Mouse (Mus musculus) forebrain, embryonic 13.5 days (tissue): ENCODE results near the gene Elmsan1. TPM values are rescaled to one million over a fixed set of nuclear protein-coding genes. Genes with fewer than 3 reads are reported as not detected.
A peak's percentile ranks its signal among the peaks of the same experiment; 100 is the strongest.

Source experiments
- ATAC-seq: fragments of 200-750 bp; cut with Nextera tagmentation; 2 replicates; pipeline ENCODE4 v1.8.0; 2017
- H3K27ac ChIP-seq: fragments of 300-500 bp; sonication (generic); 2 replicates; pipeline ENCODE4 v1.5.1; 2015; ENCODE audit warnings: inconsistent platforms, mild to moderate bottlenecking, moderate library complexity
- H3K27me3 ChIP-seq: fragments of 300-500 bp; sonication (generic); 2 replicates; pipeline ENCODE4 v1.6.1; 2015; ENCODE audit warnings: mild to moderate bottlenecking, inconsistent platforms
- H3K36me3 ChIP-seq: fragments of 300-500 bp; sonication (generic); 2 replicates; pipeline ENCODE4 v1.6.1; 2015; ENCODE audit warnings: mild to moderate bottlenecking, inconsistent platforms; ENCODE audit not compliant: poor library complexity, severe bottlenecking
- H3K4me1 ChIP-seq: fragments of 300-500 bp; sonication (generic); 2 replicates; pipeline ENCODE4 v1.6.1; 2015; ENCODE audit warnings: inconsistent platforms
- H3K4me2 ChIP-seq: fragments of 300-500 bp; sonication (generic); 2 replicates; pipeline ENCODE4 v1.6.1; 2015; ENCODE audit warnings: inconsistent platforms, mild to moderate bottlenecking, moderate library complexity
- H3K4me3 ChIP-seq: fragments of 300-500 bp; sonication (generic); 2 replicates; pipeline ENCODE4 v1.5.1; 2015; ENCODE audit warnings: mild to moderate bottlenecking, inconsistent platforms
- H3K9ac ChIP-seq: fragments of 300-500 bp; sonication (generic); 2 replicates; pipeline ENCODE4 v1.6.1; 2015; ENCODE audit warnings: mild to moderate bottlenecking, inconsistent platforms
- H3K9me3 ChIP-seq: fragments of 300-500 bp; sonication (generic); replicated peaks from 2 replicates; pipeline ENCODE4 v1.6.1; 2016; ENCODE audit warnings: inconsistent platforms
- WGBS: fragments of 180-500 bp; shearing (Covaris S2); methylation state at CpG from one replicate; pipeline ENCODE4 v1.1.7; 2015; 5-methylcytosine and 5-hydroxymethylcytosine counted together
- polyA plus RNA-seq: library from polyadenylated mRNA; unstranded; fragments of >200 nt; fragmentation: Nextera tagmentation; extraction: Ambion mirVana; gene quantifications from 2 replicates; pipeline ENCODE4 v1.2.1, GENCODE M21; 2015

Gene Elmsan1
- polyA plus RNA-seq, 1 experiment from 2014 or later = 5.0 TPM

GRCm38 (mm10) chr12:84188881-84189444, 29.7 kb downstream of the Elmsan1 start:
- H3K9ac ChIP-seq = 0 out of 2 replicates have a peak overlapping the region, but pooled peaks have one; percentile 26
- no peak for ATAC-seq
- H3K36me3 ChIP-seq = no peaks in the 10 kb centered on the region
- peak overlapping the region; percentile 66; the same call in 1 of the 2 replicates for H3K27ac ChIP-seq
- H3K4me2 ChIP-seq = no peak overlapping the region
- no peaks in the 10 kb centered on the region for H3K9me3 ChIP-seq
- WGBS = 73% methylated on average over 14 of the region's 14 CpGs
- H3K4me1 ChIP-seq = peaks cover 85% of the 10 kb centered on the region
- H3K27me3 ChIP-seq = no peaks in the 10 kb centered on the region
- H3K4me3 ChIP-seq = no peak overlapping the region

GRCm38 (mm10) chr12:84187752-84188601, 30.7 kb downstream of the Elmsan1 start:
- ATAC-seq = peak; percentile 33; the same call in 1 of the 2 replicates
- no peak overlapping the region for H3K4me3 ChIP-seq
- peaks cover 85% of the 10 kb centered on the region for H3K4me1 ChIP-seq
- H3K27ac ChIP-seq = peak overlapping the region; percentile 66
- H3K9ac ChIP-seq = 0 out of 2 replicates have a peak overlapping the region, but pooled peaks have one; percentile 3
- no peak overlapping the region for H3K4me2 ChIP-seq
- no peaks in the 10 kb centered on the region for H3K27me3 ChIP-seq
- no peaks in the 10 kb centered on the region for H3K9me3 ChIP-seq
- 77% methylated on average over 15 of the region's 15 CpGs for WGBS
- no peaks in the 10 kb centered on the region for H3K36me3 ChIP-seq

DNA sequence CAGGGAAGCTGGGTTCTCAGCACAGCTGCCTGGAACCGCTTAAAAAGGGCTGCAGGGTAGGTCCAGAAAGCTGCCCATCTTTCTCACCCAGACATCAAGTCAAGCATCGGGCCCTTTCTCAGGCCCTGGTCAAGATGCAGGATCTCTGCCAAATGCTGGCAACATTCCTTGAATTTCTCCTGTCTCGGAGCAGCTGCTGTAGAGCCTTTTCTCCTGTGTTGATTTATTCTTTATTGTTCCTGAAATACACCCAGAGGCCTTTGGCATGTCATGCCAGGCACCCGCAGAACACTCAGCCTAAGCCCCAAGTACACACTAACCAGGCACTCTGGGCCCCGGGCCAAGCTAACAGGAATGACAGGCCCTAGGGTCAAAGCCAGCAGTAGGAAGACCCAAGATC, 31.7 kb downstream of the Elmsan1 start:
- H3K27ac ChIP-seq = peak overlapping the region; percentile 66
- no peak overlapping the region for H3K9ac ChIP-seq
- WGBS = 47% methylated on average over 5 of the region's 5 CpGs
- ATAC-seq = peak; percentile 42
- H3K9me3 ChIP-seq = no peaks in the 10 kb centered on the region
- no peaks in the 10 kb centered on the region for H3K36me3 ChIP-seq
- no peak overlapping the region for H3K4me2 ChIP-seq
- peaks cover 81% of the 10 kb centered on the region for H3K4me1 ChIP-seq
- no peak overlapping the region for H3K4me3 ChIP-seq
- no peaks in the 10 kb centered on the region for H3K27me3 ChIP-seq

DNA sequence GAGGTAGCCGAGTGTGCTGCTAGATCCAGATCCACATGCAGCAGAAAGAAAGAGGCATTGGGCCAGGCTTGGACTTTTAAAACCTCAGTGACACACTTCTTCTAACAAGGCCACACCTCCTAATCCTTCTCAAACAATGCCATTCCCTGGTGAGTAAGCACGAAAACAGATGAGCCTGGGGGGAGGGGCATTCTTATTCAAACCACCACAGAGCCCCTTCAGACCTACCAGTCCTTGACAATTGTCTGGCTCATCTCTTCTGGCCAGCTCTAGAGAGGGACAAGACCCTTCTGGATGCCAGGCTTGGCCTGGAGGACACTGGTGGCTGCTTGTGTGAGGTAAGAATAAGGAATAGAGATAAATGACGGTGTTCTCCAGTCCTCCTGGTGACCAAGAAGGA, 32.1 kb downstream of the Elmsan1 start:
- H3K27ac ChIP-seq = peak overlapping the region; percentile 66
- WGBS = 52% methylated on average over 3 of the region's 3 CpGs
- H3K9me3 ChIP-seq = no peaks in the 10 kb centered on the region
- H3K4me1 ChIP-seq = peaks cover 81% of the 10 kb centered on the region
- no peaks in the 10 kb centered on the region for H3K36me3 ChIP-seq
- no peak for ATAC-seq
- no peak overlapping the region for H3K4me2 ChIP-seq
- H3K4me3 ChIP-seq = no peak overlapping the region
- no peaks in the 10 kb centered on the region for H3K27me3 ChIP-seq
- no peak overlapping the region for H3K9ac ChIP-seq

- Histone ChIP-seq H3K4me2 (no peak overlapping the region), H3K9ac (no peak overlapping the region), H3K27me3 (no peaks in the 10 kb centered on the region), H3K27ac (0 out of 2 replicates have a peak overlapping the region, but pooled peaks have one; percentile 22), H3K4me1 (peaks cover 81% of the 10 kb centered on the region), H3K9me3 (no peaks in the 10 kb centered on the region), H3K4me3 (no peak overlapping the region), H3K36me3 (no peaks in the 10 kb centered on the region)
- 49% methylated on average over 6 of the region's 6 CpGs for WGBS
- ATAC-seq = no peak
Observed at GRCm38 (mm10) chr12:84185547-84185946, 33.1 kb downstream of the Elmsan1 start.

- Histone ChIP-seq H3K9ac (no peak overlapping the region), H3K27ac (peak overlapping the region; percentile 45; the same call in 1 of the 2 replicates), H3K4me2 (no peak overlapping the region), H3K27me3 (no peaks in the 10 kb centered on the region), H3K36me3 (no peaks in the 10 kb centered on the region), H3K4me3 (no peak overlapping the region), H3K4me1 (peaks cover 81% of the 10 kb centered on the region), H3K9me3 (no peaks in the 10 kb centered on the region)
- no peak for ATAC-seq
- 66% methylated on average over 5 of the region's 5 CpGs for WGBS
Observed at GRCm38 (mm10) chr12:84184979-84185378, 33.7 kb downstream of the Elmsan1 start.

DNA sequence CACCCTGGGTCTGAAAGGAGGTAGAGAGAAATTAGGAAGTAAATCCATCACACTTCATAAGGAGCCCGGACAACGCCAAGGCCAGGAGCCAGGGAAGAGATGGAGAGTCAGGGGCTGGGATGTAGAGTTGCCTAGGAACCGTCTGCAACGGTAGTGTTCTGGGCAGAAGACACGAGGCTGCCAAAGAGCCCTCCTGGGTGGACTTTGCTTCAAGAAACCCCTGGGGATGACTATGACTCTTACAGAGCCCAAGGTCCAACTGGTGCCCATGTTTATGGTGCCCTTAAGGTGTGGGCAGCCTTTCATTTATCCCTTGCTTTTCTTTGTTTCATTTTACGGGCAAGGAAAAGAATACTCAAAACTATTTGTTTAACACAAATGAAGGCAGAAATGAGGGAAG, 36.7 kb downstream of the Elmsan1 start:
- Histone ChIP-seq H3K27me3 (no peaks in the 10 kb centered on the region), H3K9ac (no peak overlapping the region), H3K9me3 (no peaks in the 10 kb centered on the region), H3K4me1 (peaks cover 75% of the 10 kb centered on the region), H3K36me3 (no peaks in the 10 kb centered on the region), H3K4me3 (no peak overlapping the region), H3K4me2 (peak overlapping the region; percentile 46; the same call in 1 of the 2 replicates), H3K27ac (peak overlapping the region; percentile 85)
- ATAC-seq = no peak
- 54% methylated on average over 6 of the region's 6 CpGs for WGBS

- ATAC-seq = peak; percentile 90
- 50% methylated on average over 8 of the region's 8 CpGs for WGBS
- Histone ChIP-seq H3K27me3 (no peaks in the 10 kb centered on the region), H3K4me2 (peak overlapping the region; percentile 46), H3K9ac (peak overlapping the region; percentile 43; the same call in 1 of the 2 replicates), H3K4me3 (peak overlapping the region; percentile 3; the same call in 1 of the 2 replicates), H3K36me3 (no peaks in the 10 kb centered on the region), H3K4me1 (peaks cover 77% of the 10 kb centered on the region), H3K27ac (peak overlapping the region; percentile 85), H3K9me3 (no peaks in the 10 kb centered on the region)
Observed at GRCm38 (mm10) chr12:84180701-84181435, 37.8 kb downstream of the Elmsan1 start.

DNA sequence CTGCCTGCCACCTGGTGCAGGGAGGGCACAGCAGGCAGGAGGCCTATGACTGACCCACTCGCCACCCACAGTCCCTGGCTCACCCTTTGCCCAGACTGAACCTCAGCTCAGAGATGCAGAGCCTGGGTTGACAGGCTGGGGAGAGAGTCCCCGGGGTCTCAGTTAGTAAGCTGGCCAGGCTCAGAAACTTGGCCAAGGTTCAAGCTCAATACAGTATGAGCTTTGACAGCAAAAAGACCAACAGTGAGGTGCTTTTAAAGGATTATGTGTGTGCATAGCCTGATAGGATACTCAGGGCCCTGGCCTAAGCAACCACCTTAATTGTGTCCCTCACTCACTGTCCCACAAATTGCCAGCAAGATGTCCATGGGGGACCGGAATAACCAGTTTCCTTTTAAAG, 38.6 kb downstream of the Elmsan1 start:
- no peak for ATAC-seq
- Histone ChIP-seq H3K27ac (peak overlapping the region; percentile 85), H3K36me3 (no peaks in the 10 kb centered on the region), H3K4me3 (no peak overlapping the region), H3K27me3 (no peaks in the 10 kb centered on the region), H3K4me2 (peak overlapping the region; percentile 46; the same call in 1 of the 2 replicates), H3K4me1 (peaks cover 77% of the 10 kb centered on the region), H3K9me3 (no peaks in the 10 kb centered on the region), H3K9ac (no peak overlapping the region)
- whole genome bisulfite sequencing = 48% methylated on average over 3 of the region's 3 CpGs

GRCm38 (mm10) chr12:84178652-84179445, 39.8 kb downstream of the Elmsan1 start:
- 0 out of 2 replicates have a peak overlapping the region, but pooled peaks have one; percentile 1 for H3K9ac ChIP-seq
- WGBS = 69% methylated on average over 10 of the region's 10 CpGs
- no peak overlapping the region for H3K27ac ChIP-seq
- H3K4me1 ChIP-seq = peaks cover 76% of the 10 kb centered on the region
- no peak overlapping the region for H3K4me3 ChIP-seq
- H3K36me3 ChIP-seq = peaks cover 3% of the 10 kb centered on the region; the same call in 1 of the 2 replicates
- no peaks in the 10 kb centered on the region for H3K9me3 ChIP-seq
- H3K27me3 ChIP-seq = no peaks in the 10 kb centered on the region
- ATAC-seq = no peak
- H3K4me2 ChIP-seq = no peak overlapping the region

DNA sequence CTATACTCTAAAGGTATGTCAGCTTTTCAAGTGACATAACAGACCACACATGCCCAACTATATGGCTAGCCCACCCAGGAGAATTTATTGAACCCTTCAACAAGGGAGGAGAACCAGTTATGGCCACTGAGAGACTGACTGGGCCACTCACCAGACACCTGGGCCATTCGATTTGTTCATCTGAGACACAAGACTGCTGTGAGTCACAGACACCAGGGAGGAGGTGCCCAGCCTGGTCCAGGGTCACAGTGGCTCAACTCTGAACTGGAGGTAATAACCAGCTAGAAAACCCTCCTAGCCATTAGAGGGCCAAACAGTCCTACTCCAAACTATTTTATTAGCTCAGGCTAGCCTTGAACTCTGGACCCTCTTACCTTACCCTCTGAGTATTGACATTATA, 40.6 kb downstream of the Elmsan1 start:
- Histone ChIP-seq H3K27me3 (no peaks in the 10 kb centered on the region), H3K4me3 (no peak overlapping the region), H3K36me3 (peaks cover 11% of the 10 kb centered on the region), H3K27ac (no peak overlapping the region), H3K9ac (no peak overlapping the region), H3K4me1 (peaks cover 79% of the 10 kb centered on the region), H3K4me2 (no peak overlapping the region), H3K9me3 (no peaks in the 10 kb centered on the region)
- ATAC-seq = no peak
- 75% methylated on average over 1 of the region's 1 CpGs for WGBS
